Mouse (Mus musculus) kidney, postnatal 36 days (tissue): ENCODE data around the gene Gm44790.
"Not testable (repeated sequence)": the region's sequence is repeated elsewhere in the genome, so short reads cannot be mapped to it uniquely, and the experiment has no call there.

ENCODE experiments used
- DNase-seq, 2 experiments: peaks; one replicate each; pipeline ENCODE4 v3.0.0; 2021 to 2022; ENCODE audit warnings: mixed read lengths in 2 of 2

The Gm44790 gene

GRCm38 (mm10) chr6:86474646-86475181, 48.3 kb downstream of the Gm44790 start:
- DNase-seq = no peak

- peak; percentile 35 to 56 for DNase-seq
Measured at GRCm38 (mm10) chr6:86475462-86476167, 49.2 kb downstream of the Gm44790 start.

- DNase-seq = no peak
Measured at GRCm38 (mm10) chr6:86476931-86477330, 50.5 kb downstream of the Gm44790 start.

- DNase-seq = peak; percentile 74 to 77
Measured at GRCm38 (mm10) chr6:86479311-86479710, 52.9 kb downstream of the Gm44790 start.

- no peak for DNase-seq
Measured at GRCm38 (mm10) chr6:86479816-86480188, 53.3 kb downstream of the Gm44790 start.

- DNase-seq = peak; percentile 70 to 74
Measured at GRCm38 (mm10) chr6:86480189-86480831, 53.9 kb downstream of the Gm44790 start.

- DNase-seq = no peak
Measured at GRCm38 (mm10) chr6:86481871-86482270, 55.4 kb downstream of the Gm44790 start.

- peak; percentile 63 to 72 for DNase-seq
Measured at GRCm38 (mm10) chr6:86485943-86486640, 59.6 kb downstream of the Gm44790 start.

- peak; percentile 80 to 83 for DNase-seq
Measured at GRCm38 (mm10) chr6:86487358-86488148, 61.1 kb downstream of the Gm44790 start.

- peak in 1 of 2 experiments; percentile 34 for DNase-seq
Measured at GRCm38 (mm10) chr6:86488149-86488485, 61.7 kb downstream of the Gm44790 start.

- no peak for DNase-seq
Measured at GRCm38 (mm10) chr6:86489945-86490344, 63.5 kb downstream of the Gm44790 start.

GRCm38 (mm10) chr6:86490413-86490812, 64.0 kb downstream of the Gm44790 start:
- DNase-seq = not testable (repeated sequence)

GRCm38 (mm10) chr6:86493469-86494263, 67.2 kb downstream of the Gm44790 start:
- DNase-seq = peak in 1 of 2 experiments; percentile 34

GRCm38 (mm10) chr6:86494767-86495166, 68.3 kb downstream of the Gm44790 start:
- peak in 1 of 2 experiments; percentile 19 for DNase-seq
